ENCODE assay signal across 9 mouse cellular contexts in the genomic region with DNA sequence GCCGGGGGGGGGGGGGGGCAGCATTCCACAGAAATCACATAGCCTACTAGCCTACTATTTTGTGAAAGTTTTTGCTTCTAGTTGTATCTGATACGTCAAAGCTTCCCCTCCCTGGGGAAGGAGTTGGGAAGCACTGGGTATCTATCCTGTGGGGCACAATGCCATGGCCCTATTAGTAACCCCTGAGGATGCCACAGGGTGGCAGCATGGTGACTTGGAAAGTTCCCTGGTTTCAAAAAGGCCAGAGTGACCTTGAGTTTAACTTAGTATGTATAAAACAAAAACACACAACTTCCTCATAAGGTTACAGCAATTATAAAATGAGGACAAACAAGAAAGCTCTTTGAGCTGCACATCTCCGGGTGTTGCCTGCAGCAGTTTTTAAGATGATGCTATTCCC. TPM values are rescaled to one million over a fixed set of nuclear protein-coding genes. Genes with fewer than 3 reads are reported as not detected.
DNase-seq lines count a peak whose midpoint lies in the region; ATAC-seq and TF ChIP-seq lines count a peak whose summit lies in the region.
"Had no signal": no experiment of that assay in that cellular context is flagged by ENCODE, and none has a peak within 500 bp of the region (broad histone marks: within the 10 kb centered on the region; RNA-seq: fewer than 3 reads in every experiment).

No protein-coding gene starts in this region.

- H3K9me3 ChIP-seq in heart, embryonic 12.5 days (replicated peaks) = no peaks in the 10 kb centered on the region
- H3K9me3 ChIP-seq in stomach, postnatal 0 days (ENCODE audit: control insufficient read depth, low read length) = no peaks in the 10 kb centered on the region
- no peaks in the 10 kb centered on the region for H3K9me3 ChIP-seq in midbrain, embryonic 16.5 days (replicated peaks; ENCODE audit: control insufficient read depth, low read length, poor library complexity, severe bottlenecking)

- H3K4me3 ChIP-seq in heart, embryonic 12.5 days = no peak overlapping the region
- no peak overlapping the region for H3K4me3 ChIP-seq in stomach, postnatal 0 days (ENCODE audit: low read depth, low read length)
- no peak overlapping the region for H3K4me3 ChIP-seq in midbrain, embryonic 16.5 days (ENCODE audit: low read depth, low read length)

- ATAC-seq in heart, embryonic 12.5 days (ENCODE audit: insufficient number of reproducible peaks, low FRiP score) = no peak
- ATAC-seq in common myeloid progenitor, adult 5-6 weeks (replicated peaks; ENCODE audit: low read depth, poor library complexity, severe bottlenecking) = 0 out of 2 replicates have a peak, but pooled peaks have one; percentile 17
- no peak for ATAC-seq in stomach, postnatal 0 days (ENCODE audit: low FRiP score, low TSS enrichment)
- no peak for ATAC-seq in midbrain, embryonic 16.5 days

- TF ChIP-seq EP300 in stomach, postnatal 0 days (optimal IDR thresholded peaks at IDR 0.05) = no peak

- no peak overlapping the region for H3K4me2 ChIP-seq in heart, embryonic 12.5 days
- H3K4me2 ChIP-seq in stomach, postnatal 0 days (replicated peaks; ENCODE audit: low read depth) = no peak overlapping the region
- H3K4me2 ChIP-seq in midbrain, embryonic 16.5 days (ENCODE audit: low read length) = no peak overlapping the region

- H3K36me3 ChIP-seq in heart, embryonic 12.5 days = no peaks in the 10 kb centered on the region
- H3K36me3 ChIP-seq in stomach, postnatal 0 days (ENCODE audit: control insufficient read depth, insufficient read depth, low read length) = no peaks in the 10 kb centered on the region
- no peaks in the 10 kb centered on the region for H3K36me3 ChIP-seq in midbrain, embryonic 16.5 days (ENCODE audit: control insufficient read depth, insufficient read depth, low read length)

- peaks cover 29% of the 10 kb centered on the region for H3K4me1 ChIP-seq in heart, embryonic 12.5 days (replicated peaks)
- no peaks in the 10 kb centered on the region for H3K4me1 ChIP-seq in stomach, postnatal 0 days (replicated peaks; ENCODE audit: control insufficient read depth, insufficient read depth)
- H3K4me1 ChIP-seq in midbrain, embryonic 16.5 days (ENCODE audit: control insufficient read depth, insufficient read depth, low read length) = no peaks in the 10 kb centered on the region

- H3K9ac ChIP-seq in heart, embryonic 12.5 days = no peak overlapping the region
- no peak overlapping the region for H3K9ac ChIP-seq in stomach, postnatal 0 days (ENCODE audit: low read length)
- H3K9ac ChIP-seq in midbrain, embryonic 16.5 days (ENCODE audit: low read depth, low read length) = no peak overlapping the region

- intact Hi-C loops in heart, postnatal 10 days (cut with DNase I) = no loop called here

- 64% methylated on average over 3 of the region's 3 CpGs for WGBS in heart, embryonic 12.5 days
- WGBS in stomach, postnatal 0 days = 60% methylated on average over 3 of the region's 3 CpGs
- WGBS in midbrain, embryonic 16.5 days = 67% methylated on average over 3 of the region's 3 CpGs

- peak; percentile 70 for TF ChIP-seq CTCF in stomach, postnatal 0 days (IDR thresholded peaks at IDR 0.05; ENCODE audit: low read depth)

- H3K27me3 ChIP-seq in heart, embryonic 12.5 days (replicated peaks) = no peaks in the 10 kb centered on the region
- H3K27me3 ChIP-seq in stomach, postnatal 0 days (ENCODE audit: control insufficient read depth, insufficient read depth, low read length) = no peaks in the 10 kb centered on the region
- no peaks in the 10 kb centered on the region for H3K27me3 ChIP-seq in midbrain, embryonic 16.5 days (ENCODE audit: control insufficient read depth, insufficient read depth, low read depth, low read length)

- DNase-seq in heart, postnatal 10 days = peak; percentile 36 to 49
- DNase-seq in testis, postnatal 10 days (ENCODE audit: low spot score) = peak; percentile 62
- no peak for DNase-seq in testis, postnatal 14 days (ENCODE audit: low spot score)
- peak; percentile 48 for DNase-seq in stomach, postnatal 0 days (ENCODE audit: low spot score)
- DNase-seq in gastrocnemius, adult 18-20 months (ENCODE audit: low spot score) = no peak

- H3K27ac ChIP-seq in heart, embryonic 12.5 days (ENCODE audit: poor library complexity, severe bottlenecking) = no peak overlapping the region
- no peak overlapping the region for H3K27ac ChIP-seq in stomach, postnatal 0 days (replicated peaks)
- no peak overlapping the region for H3K27ac ChIP-seq in midbrain, embryonic 16.5 days (ENCODE audit: low read length)

RNA-seq across cellular contexts. Expression of gene Lao1, which starts 42.8 kb away (rescaled TPM):
- total RNA-seq in heart, postnatal 10 days (2021) = under 1 TPM in 1 of 2 experiments, not detected in 1; 0.38 TPM
- not detected in 2 replicates for polyA plus RNA-seq in heart, embryonic 12.5 days (2016; fragmentation: Nextera tagmentation; extraction: Ambion mirVana)
- total RNA-seq in common myeloid progenitor, adult 5-6 weeks (2017) = not detected in 2 replicates
- polyA plus RNA-seq in stomach, postnatal 0 days (2015; fragmentation: Nextera tagmentation; extraction: Ambion mirVana) = 0.08 and 0.27 TPM in 2 replicates
- total RNA-seq in gastrocnemius, adult 18-20 months (2021) = under 1 TPM; 0.19 to 0.50 TPM
- not detected in 2 replicates for polyA plus RNA-seq in midbrain, embryonic 16.5 days (2015; fragmentation: Nextera tagmentation; extraction: Ambion mirVana)
- total RNA-seq: adrenal gland, adult 18-20 months had no signal

Comparison
In these comparisons a context has a peak if more than half of its experiments do, and no peak if none do; other contexts are left out.
1. DNase-seq: peak in heart, postnatal 10 days (2 of 2), testis, postnatal 10 days (single experiment) and stomach, postnatal 0 days (single experiment); none in testis, postnatal 14 days (single experiment) and gastrocnemius, adult 18-20 months (single experiment).